Mouse (Mus musculus): Measurements from ENCODE around the gene Rnf113a1. TPM values are rescaled to one million over a fixed set of nuclear protein-coding genes. Genes with fewer than 3 reads are reported as not detected.

The Rnf113a1 gene
- total RNA-seq (2023), result 1 to 10 TPM; 1.0 to 2.6 TPM

DNA sequence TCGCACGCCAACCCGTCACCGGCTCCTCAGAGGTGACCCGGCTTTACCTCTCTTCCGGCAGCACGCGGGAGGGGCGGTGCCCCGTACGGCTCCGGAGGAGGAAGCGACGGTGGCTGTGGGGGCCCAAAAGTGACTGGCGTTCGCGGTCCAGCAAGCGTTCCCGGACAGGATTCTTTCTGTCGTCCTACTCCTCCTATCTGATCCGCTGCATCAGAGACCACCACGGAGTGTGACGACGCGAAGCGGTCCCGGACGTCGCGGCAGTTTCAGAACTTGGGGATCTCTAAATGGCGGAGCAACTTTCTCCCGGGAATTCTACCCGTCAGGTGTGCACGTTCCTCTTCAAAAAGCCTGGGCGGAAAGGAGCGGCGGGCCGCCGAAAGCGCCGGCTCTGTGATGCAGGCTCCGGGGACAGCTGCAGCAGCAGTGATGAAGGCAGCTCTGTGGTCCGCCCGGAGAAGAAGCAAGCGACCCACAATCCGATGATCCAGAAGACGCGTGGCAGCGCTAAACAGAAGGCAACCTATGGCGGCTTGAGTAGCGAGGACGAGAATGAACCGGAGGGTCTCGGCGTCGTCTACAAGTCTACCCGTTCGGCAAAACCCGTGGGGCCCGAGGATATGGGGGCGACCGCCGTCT is at the start of gene Rnf113a1, which contains the start of gene Ndufa1:
TSS of gene Rnf113a1 (plus strand) at position 141 of the 639 bp plus-strand sequence.
TSS of gene Ndufa1 (minus strand) at position 59 of the 639 bp plus-strand sequence.

DNA sequence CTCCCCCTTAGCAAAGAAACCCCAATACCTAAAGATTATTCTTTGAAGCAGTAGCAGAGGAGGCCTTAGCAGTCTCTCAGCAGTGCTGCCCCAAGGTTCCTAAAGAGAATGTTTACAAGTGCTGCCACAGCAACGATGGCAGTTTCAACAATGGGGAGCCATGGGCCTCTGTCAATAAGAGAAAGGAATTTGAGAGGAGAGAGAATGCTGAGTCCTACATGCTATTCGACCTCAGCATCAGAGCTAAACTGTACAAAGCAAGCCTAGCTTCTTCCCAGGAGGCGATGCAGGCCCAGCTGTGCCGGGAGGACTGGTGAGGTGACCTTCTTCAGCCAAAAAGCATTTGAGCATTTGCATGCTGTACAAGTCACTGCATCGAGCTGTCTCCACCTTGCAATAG is 22.3 kb upstream of the Rnf113a1 start, which contains the start of gene Akap14:
TSS of gene Akap14 (minus strand) at position 101 of the 400 bp plus-strand sequence.

DNA sequence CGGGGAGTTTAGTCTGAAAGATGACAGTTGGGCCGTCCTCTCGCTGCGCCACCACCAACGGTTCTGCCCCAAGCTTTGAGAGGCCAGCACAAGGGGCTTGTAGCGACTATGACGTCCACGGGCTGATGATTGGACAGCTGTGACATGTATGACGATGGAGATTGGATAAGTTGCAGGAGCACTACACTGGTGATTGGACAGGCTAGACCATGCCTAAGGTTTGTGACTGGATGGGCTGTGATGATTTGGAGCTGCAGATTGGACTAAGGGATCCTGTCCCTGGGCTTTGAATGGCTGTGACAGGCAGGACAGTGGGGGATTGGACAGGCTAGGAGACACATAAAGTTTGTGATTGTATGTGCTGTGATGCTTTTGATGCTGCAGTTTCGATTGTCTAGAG is 19.9 kb downstream of the Rnf113a1 start, which contains the start of gene Gm9:
TSS of gene Gm9 (minus strand) at position 101 of the 400 bp plus-strand sequence.

DNA sequence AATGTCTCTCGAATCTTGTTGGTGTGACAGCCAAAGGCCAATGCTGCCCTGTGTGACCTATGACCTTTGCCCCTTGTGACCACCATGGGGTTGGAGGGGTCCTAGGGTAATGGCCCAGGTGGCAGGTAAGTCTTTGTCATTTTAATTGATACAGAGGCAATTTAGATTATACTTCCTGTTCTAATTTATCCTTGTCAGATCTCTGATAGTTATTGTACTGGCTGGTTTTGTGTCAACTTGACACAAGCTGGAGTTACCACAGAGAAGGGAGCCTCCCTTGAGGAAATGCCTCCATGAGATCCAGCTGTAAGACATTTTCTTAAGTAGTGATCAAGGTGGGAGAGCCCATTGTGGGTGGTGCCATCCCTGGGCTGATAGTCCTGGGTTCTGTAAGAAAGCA is 31.1 kb downstream of the Rnf113a1 start, which contains the start of gene Rhox1:
TSS of gene Rhox1 (minus strand) at position 101 of the 400 bp plus-strand sequence.

Other genes starting within 250 kb of the Rnf113a1 start
- 10 to 100 TPM; 30.3 to 31.3 TPM for gene Sept6, start 199.5 kb upstream of the Rnf113a1 start, total RNA-seq (2023)
- gene Sowahd, start 142.4 kb upstream of the Rnf113a1 start, total RNA-seq (2023), result under 1 TPM in 1 of 2 experiments, not detected in 1; 0.31 TPM
- gene Rpl39, start 105.8 kb upstream of the Rnf113a1 start, total RNA-seq (2023), result 100 to 1,000 TPM; 688 to 744 TPM
- 10 to 100 TPM; 13.9 to 15.1 TPM for gene Upf3b, start 80.9 kb upstream of the Rnf113a1 start, total RNA-seq (2023)
- gene Nkap, start 64.5 kb upstream of the Rnf113a1 start, total RNA-seq (2023), result 10 to 100 TPM; 11.4 to 14.1 TPM
- not detected for gene Akap14, start 22.4 kb upstream of the Rnf113a1 start, total RNA-seq (2023)
- 100 to 1,000 TPM; 116 to 126 TPM for gene Ndufa1, start 82 bp upstream of the Rnf113a1 start, total RNA-seq (2023)
- gene Gm9, start 19.8 kb downstream of the Rnf113a1 start, total RNA-seq (2023), result not detected
- gene Rhox1, start 31.0 kb downstream of the Rnf113a1 start, total RNA-seq (2023), result not detected
- gene Rhox2a, start 53.7 kb downstream of the Rnf113a1 start, total RNA-seq (2023), result not detected
- not detected for gene Rhox3a, start 58.7 kb downstream of the Rnf113a1 start, total RNA-seq (2023)
- gene Rhox4a, start 74.1 kb downstream of the Rnf113a1 start, total RNA-seq (2023), result not detected
- gene Rhox3a2, start 188.8 kb downstream of the Rnf113a1 start, total RNA-seq (2023), result not detected
- gene Rhox4a2, start 199.6 kb downstream of the Rnf113a1 start, total RNA-seq (2023), result not detected
- not detected for gene Rhox2b, start 220.8 kb downstream of the Rnf113a1 start, total RNA-seq (2023)
- gene Rhox4b, start 241.2 kb downstream of the Rnf113a1 start, total RNA-seq (2023), result not detected